8 mouse cellular contexts compared by ENCODE assay signal in genomic region chr1:189927644-189928043, GRCm38 (mm10). TPM values are rescaled to one million over a fixed set of nuclear protein-coding genes. Genes with fewer than 3 reads are reported as not detected.
DNase-seq lines count a peak whose midpoint lies in the region; ATAC-seq lines count a peak whose summit lies in the region.

No protein-coding gene starts in this region.

- DNase-seq in 416B (ENCODE audit: low read depth): peak; percentile 80
- peak; percentile 27 to 44 for DNase-seq in CD8-positive naive resting alpha-beta T cell, adult 2 months (ENCODE audit: low read depth in 2 of 2, low spot score in 2 of 2)
- DNase-seq in c-Kit-positive CD71-negative TER-119-negative erythroid progenitor cells, embryonic 14.5 days (ENCODE audit: low read depth): peak; percentile 32
- peak; percentile 72 for DNase-seq in forebrain, embryonic 11.5 days (ENCODE audit: low spot score)
- peak; percentile 64 for DNase-seq in limb, embryonic 10.5 days (ENCODE audit: low spot score)
- DNase-seq in midbrain, embryonic 14.5 days: peak; percentile 80

- ATAC-seq in forebrain, embryonic 11.5 days (replicated peaks; ENCODE audit: low FRiP score): peak; percentile 86
- ATAC-seq in hematopoietic stem cell, adult 5-6 weeks (replicated peaks in 1 of 2; ENCODE audit: insufficient read depth in 1 of 2, low FRiP score in 2 of 2, low TSS enrichment in 1 of 2, low read depth in 1 of 2, poor library complexity in 2 of 2, severe bottlenecking in 2 of 2): peak; percentile 95 to 96
- ATAC-seq in midbrain, embryonic 14.5 days (ENCODE audit: low FRiP score, low TSS enrichment): no peak
- ATAC-seq in erythroid progenitor cell, adult 5-6 weeks (replicated peaks; ENCODE audit: low FRiP score, poor library complexity, severe bottlenecking): no peak

- no peak overlapping the region for H3K27ac ChIP-seq in forebrain, embryonic 11.5 days (ENCODE audit: low read depth, low read length)
- H3K27ac ChIP-seq in limb, embryonic 10.5 days: peak overlapping the region; percentile 76
- no peak overlapping the region for H3K27ac ChIP-seq in midbrain, embryonic 14.5 days (replicated peaks; ENCODE audit: low read depth, low read length)

- no peaks in the 10 kb centered on the region; the same call in 1 of the 2 replicates for H3K4me1 ChIP-seq in forebrain, embryonic 11.5 days (replicated peaks; ENCODE audit: control insufficient read depth, insufficient read depth, low read length)
- peaks cover 42% of the 10 kb centered on the region for H3K4me1 ChIP-seq in limb, embryonic 10.5 days
- 0 out of 2 replicates have a peak, but pooled peaks cover 2% of the 10 kb centered on the region for H3K4me1 ChIP-seq in midbrain, embryonic 14.5 days (ENCODE audit: control insufficient read depth, insufficient read depth, low read length)

- H3K27me3 ChIP-seq in forebrain, embryonic 11.5 days (ENCODE audit: control insufficient read depth, insufficient read depth, low read length): peaks cover 4% of the 10 kb centered on the region; the same call in 1 of the 2 replicates
- H3K27me3 ChIP-seq in limb, embryonic 10.5 days (ENCODE audit: low read depth, poor library complexity, severe bottlenecking): peaks cover 14% of the 10 kb centered on the region; the same call in 1 of the 2 replicates
- H3K27me3 ChIP-seq in midbrain, embryonic 14.5 days (ENCODE audit: control insufficient read depth, insufficient read depth, low read length): no peaks in the 10 kb centered on the region

- H3K9me3 ChIP-seq in forebrain, embryonic 11.5 days (ENCODE audit: control insufficient read depth, low read length): no peaks in the 10 kb centered on the region
- H3K9me3 ChIP-seq in limb, embryonic 10.5 days (replicated peaks): no peaks in the 10 kb centered on the region
- no peaks in the 10 kb centered on the region for H3K9me3 ChIP-seq in midbrain, embryonic 14.5 days (ENCODE audit: control insufficient read depth, low read length)

- H3K4me2 ChIP-seq in forebrain, embryonic 11.5 days (ENCODE audit: low read depth, low read length, severe bottlenecking): no peak overlapping the region
- no peak overlapping the region for H3K4me2 ChIP-seq in midbrain, embryonic 14.5 days (ENCODE audit: low read length)

- 9% methylated on average over 6 of the region's 6 CpGs for WGBS in forebrain, embryonic 11.5 days
- WGBS in limb, embryonic 10.5 days: 5% methylated on average over 6 of the region's 6 CpGs
- WGBS in midbrain, embryonic 14.5 days: 2% methylated on average over 6 of the region's 6 CpGs

- no peaks in the 10 kb centered on the region for H3K36me3 ChIP-seq in forebrain, embryonic 11.5 days (ENCODE audit: control insufficient read depth, insufficient read depth, low read length)
- no peaks in the 10 kb centered on the region for H3K36me3 ChIP-seq in limb, embryonic 10.5 days
- no peaks in the 10 kb centered on the region for H3K36me3 ChIP-seq in midbrain, embryonic 14.5 days (ENCODE audit: control insufficient read depth, insufficient read depth, low read length)

- H3K4me3 ChIP-seq in forebrain, embryonic 11.5 days (ENCODE audit: low read depth, low read length): no peak overlapping the region
- no peak overlapping the region for H3K4me3 ChIP-seq in limb, embryonic 10.5 days
- H3K4me3 ChIP-seq in midbrain, embryonic 14.5 days (replicated peaks; ENCODE audit: low read depth, low read length): no peak overlapping the region

- H3K9ac ChIP-seq in forebrain, embryonic 11.5 days (ENCODE audit: low read length): no peak overlapping the region
- H3K9ac ChIP-seq in midbrain, embryonic 14.5 days (replicated peaks; ENCODE audit: low read length): no peak overlapping the region

RNA-seq across cellular contexts. Expression of gene Smyd2, which starts 5.5 kb away (rescaled TPM):
- polyA plus RNA-seq in forebrain, embryonic 11.5 days (2014; fragmentation: Nextera tagmentation; extraction: Ambion mirVana): 43.1 and 46.0 TPM in 2 replicates
- total RNA-seq in hematopoietic stem cell, adult 5-6 weeks (2017): 138 and 156 TPM in 2 replicates
- polyA plus RNA-seq in limb, embryonic 10.5 days (2016; fragmentation: Nextera tagmentation; extraction: Ambion mirVana): 79.5 and 89.4 TPM in 2 replicates
- 63.9 and 69.5 TPM in 2 replicates for polyA plus RNA-seq in midbrain, embryonic 14.5 days (2014; fragmentation: Nextera tagmentation; extraction: Ambion mirVana)
- 6.3 and 13.0 TPM in 2 replicates for total RNA-seq in erythroid progenitor cell, adult 5-6 weeks (2015; ENCODE audit: low replicate concordance)
- total RNA-seq in erythroid progenitor cell, adult 5-6 weeks (2017; ENCODE audit: low replicate concordance): 8.1 and 9.6 TPM in 2 replicates

Comparison
In these comparisons a context has a peak if more than half of its experiments do, and no peak if none do; other contexts are left out.
1. ATAC-seq: peak in forebrain, embryonic 11.5 days (single experiment) and hematopoietic stem cell, adult 5-6 weeks (2 of 2); none in midbrain, embryonic 14.5 days (single experiment) and erythroid progenitor cell, adult 5-6 weeks (single experiment).
2. Peak in every context shown above with its lines, with median percentiles within 50 percentile points of each other: DNase-seq.